Mouse (Mus musculus) adrenal gland (tissue): Measurements from ENCODE around the gene Serinc2.

Experiments used
- intact Hi-C: fragments of 180-260 bp; cut with DNase I; formaldehyde crosslinking; loops from one replicate; pipeline ENCODE4 v1.15.1; 2025
- long read RNA-seq, 2 experiments: library from polyadenylated mRNA; unstranded; transcript quantifications; one replicate each; pipeline ENCODE4 v2.0.0; 2020; ENCODE audit warnings: borderline replicate concordance in 1 of 2; ENCODE audit not compliant: insufficient replicate concordance in 1 of 2

Serinc2 gene
- long read RNA-seq, experiment 1, transcript Serinc2-201 (10 exons, 1,878 nt): major isoform, 5 of 8 reads
- long read RNA-seq, experiment 1, partial matches to known transcripts: 0 of 8 reads
- long read RNA-seq, experiment 1, other reads (novel, unspliced or antisense): 2 of 8 reads
- long read RNA-seq, experiment 2, partial matches to known transcripts: 1 of 6 reads
- long read RNA-seq, experiment 2, other reads (novel, unspliced or antisense): 2 of 6 reads

DNA sequence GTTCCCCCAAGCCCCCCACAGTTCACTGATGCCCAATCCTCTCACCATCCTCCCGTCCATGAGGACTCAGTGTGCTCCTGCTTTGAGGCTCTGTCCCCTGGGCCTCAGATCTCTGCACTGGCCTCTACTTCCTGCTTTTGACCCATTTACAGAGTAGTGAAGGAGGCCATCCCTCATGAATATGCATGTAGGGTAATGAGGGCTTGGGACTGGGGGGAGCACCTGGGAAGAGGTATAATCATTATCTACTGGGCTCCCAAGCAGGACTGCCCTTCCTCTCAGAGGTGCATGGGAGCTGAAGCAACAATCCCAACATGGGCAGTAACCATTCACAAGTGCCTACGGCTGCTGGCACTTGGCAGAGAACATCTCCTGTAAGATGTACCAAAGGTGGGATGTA is at the start of gene Serinc2:
TSS of gene Serinc2 (minus strand) at position 101 of the 400 bp plus-strand sequence.
- intact Hi-C loops: no loop called here

DNA sequence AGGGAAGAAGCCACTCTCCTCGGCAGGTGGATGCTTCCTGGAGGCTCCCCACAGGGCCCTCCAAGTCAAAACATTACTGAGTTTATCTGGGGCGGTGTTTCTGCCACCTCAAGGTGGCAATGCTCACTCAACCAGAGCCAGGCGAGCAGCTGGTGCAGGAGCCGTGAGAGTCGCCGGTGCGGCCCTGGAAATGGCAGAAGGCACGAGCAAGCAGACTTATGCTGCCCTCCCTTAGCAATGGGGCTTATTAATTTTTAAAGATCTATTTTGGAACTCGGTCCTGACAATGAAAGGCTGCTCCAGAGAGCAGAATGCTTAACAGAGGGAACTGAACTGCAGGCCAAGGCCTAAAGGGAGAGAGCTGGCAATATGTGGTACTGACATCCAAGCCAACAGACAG is 48.4 kb upstream of the Serinc2 start:
- intact Hi-C loops: no loop called here

DNA sequence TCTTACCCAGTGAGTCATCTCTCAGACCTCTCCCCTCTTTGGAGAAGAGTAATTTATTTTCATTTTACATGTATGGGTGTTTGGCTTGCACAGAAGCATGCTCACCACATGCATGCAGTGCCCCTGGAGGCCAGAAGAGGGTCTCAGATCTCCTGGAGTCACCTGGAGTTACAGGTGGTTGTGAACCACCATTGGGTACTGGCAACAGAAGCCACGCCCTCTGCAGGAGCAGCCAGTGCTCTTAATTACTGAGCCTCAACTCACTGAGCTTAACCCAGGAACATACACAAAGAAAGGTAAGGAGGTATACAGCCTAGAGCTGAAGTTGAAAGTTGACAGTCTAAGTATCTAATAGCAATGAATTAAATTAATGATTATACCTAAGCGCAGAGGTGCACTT is 46.4 kb upstream of the Serinc2 start:
- intact Hi-C loops: no loop called here

DNA sequence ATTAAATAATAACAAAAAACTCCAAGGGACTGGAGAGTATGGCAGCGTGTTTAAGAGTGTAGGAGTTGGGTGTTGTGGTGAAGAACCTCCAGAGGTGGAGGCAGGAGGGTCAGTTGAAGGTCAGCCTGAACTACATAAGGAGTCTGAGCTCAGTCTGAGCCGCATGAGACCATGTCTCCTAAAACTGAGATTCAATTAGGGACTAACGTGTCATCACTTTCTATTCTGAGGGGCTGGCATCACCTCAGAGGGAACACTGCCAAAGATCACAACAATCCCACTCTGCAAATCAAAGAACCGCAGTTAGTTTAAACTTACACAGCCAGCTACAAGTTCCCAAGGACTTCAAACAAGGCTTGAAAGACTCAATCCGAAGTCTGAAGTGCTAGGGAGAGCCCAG is 44.6 kb upstream of the Serinc2 start:
- intact Hi-C loops: no loop called here

DNA sequence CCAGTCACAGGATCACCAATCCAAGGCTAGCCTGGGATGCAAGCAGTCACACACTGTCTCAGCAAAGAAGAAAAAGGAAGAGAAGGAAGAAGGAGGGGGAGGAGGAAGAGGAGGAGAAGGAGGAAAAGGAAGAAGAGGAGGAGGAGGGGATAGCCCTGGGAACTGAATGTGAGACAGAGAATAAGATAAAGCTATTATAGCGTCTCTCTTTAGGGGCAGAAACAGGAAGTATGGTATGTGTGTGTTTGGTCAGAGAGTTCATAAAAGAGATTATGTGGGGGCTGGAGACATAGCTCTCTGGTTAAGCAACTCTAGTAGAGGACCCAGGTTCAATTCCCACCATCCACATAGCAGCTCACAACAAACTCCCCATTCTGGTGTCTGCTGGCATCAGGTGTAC is 44.2 kb upstream of the Serinc2 start:
- intact Hi-C loops: no loop called here

DNA sequence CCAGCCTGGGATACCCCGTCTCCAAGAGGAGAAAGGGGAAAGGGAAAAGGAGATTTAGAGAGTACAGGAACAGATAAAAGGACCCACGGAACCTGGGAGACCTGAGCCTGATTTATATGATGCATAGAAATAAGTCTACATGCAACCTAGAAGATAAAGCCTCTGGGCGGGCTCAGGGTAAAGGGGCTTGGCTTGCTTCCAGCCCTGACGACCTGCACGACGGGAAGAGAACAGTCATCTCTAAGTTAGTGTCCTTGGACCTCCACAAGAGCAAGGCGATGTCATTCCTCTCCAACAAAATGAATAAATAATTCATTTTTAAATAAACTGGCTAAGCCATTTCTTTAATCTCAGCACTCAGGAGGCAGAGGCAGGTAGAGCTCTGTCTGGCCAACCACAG is 43.6 kb upstream of the Serinc2 start:
- intact Hi-C loops: no loop called here

DNA sequence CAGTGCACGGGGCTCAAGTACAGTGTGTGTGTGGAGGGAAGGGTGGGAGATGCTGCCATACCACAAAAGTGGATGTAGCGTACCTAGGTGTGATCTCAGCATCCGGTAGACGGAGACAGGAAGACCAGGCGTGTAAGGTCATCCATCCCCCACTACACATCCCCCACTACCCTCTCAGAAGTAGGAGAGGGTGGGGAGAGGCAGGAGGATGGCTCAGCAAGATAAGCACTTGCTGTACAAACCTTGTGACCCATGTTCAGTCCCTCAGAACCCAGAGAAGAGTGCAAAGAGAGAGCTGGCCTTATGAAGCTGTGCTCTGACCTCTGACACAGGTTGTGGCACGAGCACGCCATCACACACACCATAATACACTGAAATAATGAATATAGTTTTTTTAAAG is 42.6 kb upstream of the Serinc2 start:
- intact Hi-C loops: no loop called here

DNA sequence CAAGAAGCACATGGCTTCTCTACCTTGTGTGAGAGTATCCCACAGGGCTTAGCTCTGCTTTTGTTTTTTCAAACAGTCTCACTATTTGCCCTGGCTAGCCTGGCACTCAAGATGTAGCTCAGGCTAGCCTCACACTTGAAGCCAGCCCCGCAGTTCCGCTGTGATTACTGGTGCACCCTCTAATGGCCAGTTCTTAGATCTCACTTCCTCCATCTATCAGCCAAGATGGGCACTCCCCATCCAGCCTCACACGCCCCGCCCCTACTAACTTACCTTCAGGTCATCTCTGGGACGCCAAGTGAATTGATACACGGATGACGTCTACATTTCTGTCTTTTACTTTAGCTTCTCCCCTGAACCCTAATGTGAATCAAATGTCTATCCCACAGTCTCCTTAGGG is 40.6 kb upstream of the Serinc2 start:
- intact Hi-C loops: no loop called here

DNA sequence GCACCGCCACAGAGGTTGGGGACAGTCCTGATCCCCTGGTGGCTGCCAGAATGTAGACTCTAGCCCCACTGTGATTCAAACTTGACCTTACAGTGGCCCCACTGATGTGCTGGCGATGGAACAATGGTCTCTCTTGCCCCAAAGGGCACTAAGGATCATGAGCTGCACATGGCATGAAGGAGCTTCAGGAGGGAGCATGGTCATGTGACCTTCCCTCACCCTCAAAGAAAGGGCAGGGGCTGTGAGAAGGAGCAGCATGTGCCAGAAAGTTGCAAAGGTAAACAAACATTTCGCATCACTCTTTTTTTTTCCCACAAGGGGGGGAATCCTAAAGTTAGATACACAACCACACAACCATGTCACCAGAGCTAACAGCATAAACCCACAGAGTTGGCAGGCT is 39.1 kb upstream of the Serinc2 start:
- intact Hi-C loops: no loop called here

DNA sequence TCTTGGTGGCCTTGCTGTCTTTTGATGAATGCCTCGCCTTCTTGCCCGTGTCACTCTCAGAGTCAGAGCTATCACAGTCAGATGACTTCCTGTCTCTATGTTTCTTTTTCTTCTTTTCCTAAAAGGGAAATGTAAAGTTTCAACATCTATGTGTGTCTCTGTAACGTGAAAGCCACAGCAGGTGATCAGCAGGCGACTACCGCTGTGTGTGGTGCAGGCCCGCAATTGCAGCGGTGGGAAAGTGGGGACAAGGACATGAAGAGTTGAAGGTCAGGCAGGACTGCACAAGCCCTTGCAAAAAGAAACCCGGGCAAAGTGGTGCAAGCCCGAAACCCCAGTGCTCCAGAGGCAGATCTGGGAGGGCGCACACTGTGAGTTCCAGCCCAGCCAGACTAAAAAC is 37.7 kb upstream of the Serinc2 start:
- intact Hi-C loops: no loop called here

DNA sequence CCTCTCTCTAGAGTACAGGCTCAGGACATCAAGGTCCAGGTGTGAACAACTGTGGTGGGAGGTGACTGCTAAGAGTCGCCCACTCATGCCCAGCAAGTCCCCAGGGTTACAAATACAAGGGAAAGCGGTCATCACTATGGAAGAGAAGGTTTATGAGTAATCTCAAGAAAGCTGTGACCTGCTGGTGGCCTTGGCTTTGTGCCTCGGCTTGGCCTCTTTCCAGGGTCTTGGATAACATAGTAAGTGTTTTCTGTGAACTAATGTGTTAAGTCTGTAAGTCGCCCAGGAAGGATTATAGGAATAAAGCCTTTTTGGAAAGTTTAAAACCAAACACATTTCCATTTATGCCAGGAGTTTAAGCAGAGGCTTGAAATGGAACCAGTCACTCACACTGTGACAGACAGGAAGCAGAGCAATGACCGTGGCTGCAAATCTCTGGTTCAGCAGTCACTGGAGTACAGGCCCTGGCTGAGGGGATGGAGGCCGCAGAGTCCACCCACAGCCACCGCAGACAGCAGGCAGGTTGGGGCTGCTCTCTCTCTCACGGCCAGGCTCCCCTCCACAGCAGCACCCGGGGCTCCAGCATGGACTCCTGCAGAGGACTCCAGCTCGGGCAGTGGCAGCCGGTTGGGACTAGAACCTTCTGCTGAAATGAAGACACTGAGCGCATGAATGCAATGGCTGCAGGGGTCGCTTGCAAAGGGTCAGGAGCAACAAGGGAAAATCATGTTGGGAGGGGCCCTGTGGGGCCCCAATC is 36.9 kb upstream of the Serinc2 start:
- intact Hi-C loops: no loop called here

DNA sequence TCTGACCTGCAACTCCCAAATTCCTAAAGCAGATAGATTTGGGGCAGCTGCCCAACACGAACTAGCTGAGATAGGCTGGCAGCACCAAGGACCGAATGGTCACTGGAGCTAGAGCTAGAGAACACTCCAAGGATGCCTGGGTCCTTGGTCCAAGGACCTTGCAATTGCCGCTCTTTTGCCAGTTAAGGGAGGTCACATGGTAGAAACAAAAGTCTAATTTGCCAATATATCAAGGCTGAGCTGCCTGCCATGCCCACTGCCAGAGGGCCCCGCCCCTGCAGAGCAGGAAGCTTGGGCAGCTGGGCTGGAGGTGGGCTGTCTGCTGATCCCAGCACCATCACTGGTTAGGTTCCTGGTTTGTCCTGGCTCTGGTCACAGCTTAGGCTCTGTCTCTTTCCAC is 34.5 kb upstream of the Serinc2 start:
- intact Hi-C loops: no loop called here

DNA sequence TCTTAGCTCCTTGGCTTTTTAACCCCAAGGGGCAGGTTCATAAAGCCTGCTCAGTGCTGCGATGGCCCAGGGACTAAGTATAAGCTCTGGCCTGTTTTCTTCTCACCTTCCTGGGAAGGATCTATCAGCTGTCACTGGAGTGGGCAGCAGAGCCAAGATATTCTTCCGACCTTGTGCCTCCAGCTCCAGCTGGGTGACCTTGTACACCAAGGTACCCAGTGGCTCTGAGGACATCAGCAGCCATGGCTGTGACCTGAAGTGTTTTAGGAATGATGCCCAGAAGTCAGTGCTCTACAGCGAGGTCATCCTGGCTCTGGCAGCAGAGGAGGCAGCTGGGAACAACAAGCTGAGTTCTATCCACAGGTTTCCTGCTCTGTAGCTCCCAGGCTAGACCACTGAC is 33.5 kb upstream of the Serinc2 start:
- intact Hi-C loops: no loop called here

DNA sequence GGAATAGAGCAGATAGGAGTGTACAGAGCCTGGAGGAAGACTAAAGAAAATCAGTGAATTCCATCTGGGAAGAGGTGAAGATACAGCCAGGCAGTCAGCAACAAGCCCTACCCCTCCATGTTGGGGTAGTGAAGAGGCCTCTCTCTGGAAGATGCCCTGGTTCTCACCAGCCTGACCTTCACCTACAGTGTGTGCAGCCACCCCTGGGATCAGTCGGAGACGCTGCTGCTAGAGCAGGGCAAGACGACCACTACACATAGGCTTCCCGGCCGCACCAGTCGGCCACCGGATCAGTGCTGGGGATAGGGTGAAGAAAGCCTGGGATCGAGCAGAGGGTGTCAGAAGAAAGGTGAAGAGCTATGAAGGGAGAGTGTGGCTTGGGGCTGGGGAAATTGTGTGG is 30.2 kb upstream of the Serinc2 start:
- intact Hi-C loops: no loop called here

DNA sequence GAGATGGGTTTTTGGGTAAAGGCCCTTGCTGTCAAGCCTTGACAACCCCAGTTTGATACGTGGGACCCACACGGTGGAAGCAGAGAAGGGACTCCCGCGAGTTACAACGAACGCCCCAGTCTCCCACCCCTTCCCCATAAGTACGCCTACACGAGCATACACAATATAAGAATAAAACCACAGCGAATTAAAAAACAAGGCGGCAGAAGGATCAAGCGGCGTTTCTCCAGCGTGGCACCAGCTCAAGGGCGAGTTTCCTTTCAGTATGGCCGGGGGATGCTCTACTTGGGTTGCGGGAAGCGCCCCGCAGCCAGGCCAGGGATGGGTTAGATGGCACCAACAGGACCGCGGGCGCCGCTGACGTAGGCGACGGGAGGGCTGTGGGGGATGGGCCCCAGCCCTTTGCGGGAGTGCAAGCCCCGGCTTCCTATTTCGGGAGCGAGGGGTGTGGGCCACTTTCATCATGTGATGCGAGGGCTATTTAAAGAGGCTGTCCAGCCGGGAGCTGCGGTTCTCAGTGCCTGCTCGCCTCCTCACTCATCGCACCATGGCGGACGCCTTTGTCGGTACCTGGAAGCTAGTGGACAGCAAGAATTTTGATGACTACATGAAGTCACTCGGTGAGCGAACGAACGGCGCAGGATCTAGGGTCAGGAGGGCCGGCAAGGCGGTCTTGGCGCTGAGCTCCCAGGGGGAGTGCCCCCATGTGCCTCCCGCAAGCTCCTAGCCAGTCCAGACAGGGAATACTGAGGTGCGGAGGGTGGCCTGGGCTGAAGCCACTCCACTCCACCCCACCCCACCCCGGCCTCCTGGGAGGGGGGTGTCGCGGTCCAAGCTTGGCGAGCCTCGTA is 29.5 kb upstream of the Serinc2 start, which contains the start of the genes Fabp3 and Gm10570:
TSS of gene Fabp3 (plus strand) at position 365 of the 851 bp plus-strand sequence.
TSS of gene Gm10570 (minus strand) at position 444 of the 851 bp plus-strand sequence.
- intact Hi-C loops: no loop called here

DNA sequence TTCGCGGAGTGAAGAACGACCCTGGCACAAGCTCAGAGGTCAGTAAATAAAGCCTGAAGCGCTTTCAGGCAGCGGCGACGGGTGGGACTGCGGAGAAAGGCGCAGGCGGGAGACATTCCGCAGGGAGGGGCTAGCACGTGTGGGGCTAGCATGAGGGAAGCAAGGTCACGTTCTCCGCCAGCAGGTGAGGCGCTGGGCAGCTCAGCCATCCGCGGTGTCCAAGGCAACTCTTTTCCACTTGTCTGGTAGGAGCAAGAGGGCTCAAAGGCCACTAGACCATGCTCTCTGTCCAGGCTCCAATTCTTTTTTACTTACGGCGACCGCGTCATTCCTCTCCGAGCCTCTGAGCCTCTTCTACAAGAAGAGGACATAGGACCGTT is 28.8 kb upstream of the Serinc2 start:
- intact Hi-C loops: no loop called here

DNA sequence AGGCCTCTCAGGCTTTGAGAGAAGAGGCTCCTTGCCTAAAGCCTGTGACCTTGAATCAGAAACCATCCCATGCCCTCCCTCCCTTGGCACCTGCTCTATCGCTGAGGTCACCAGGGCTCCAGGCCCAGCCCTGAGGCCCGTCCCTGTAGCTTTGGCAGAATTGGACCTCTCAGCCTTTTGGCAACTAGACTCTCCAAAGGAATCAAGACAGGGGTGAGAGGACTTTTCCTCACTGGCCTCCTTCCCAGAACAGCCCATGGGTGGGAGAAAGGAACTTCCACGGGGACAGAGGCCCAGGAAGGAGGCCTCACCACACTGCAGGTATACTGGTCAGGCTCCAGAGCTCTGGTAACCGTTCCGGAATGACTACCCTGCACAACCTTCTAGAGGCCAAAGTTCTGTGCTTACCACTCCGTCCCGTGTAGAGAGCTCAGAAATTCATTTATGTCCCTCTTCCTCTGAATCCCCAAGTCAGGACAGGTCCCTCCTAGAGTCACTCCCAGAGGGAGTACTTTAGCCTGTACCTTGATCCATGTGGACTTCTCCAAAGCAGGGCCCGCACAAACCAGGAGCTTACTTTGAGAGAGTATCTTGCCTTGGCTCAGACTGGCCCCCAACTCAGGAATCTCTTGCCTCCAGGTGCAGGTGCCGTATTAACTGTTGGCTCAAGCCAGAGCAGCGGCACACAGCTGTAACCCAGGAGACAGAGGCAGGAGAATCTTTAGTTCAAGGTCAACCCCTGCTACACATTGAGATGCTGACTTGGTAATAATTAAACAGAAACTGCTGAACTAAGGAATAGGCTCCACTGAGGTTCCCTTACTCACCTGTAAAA is 28.0 kb upstream of the Serinc2 start:
- intact Hi-C loops: no loop called here

DNA sequence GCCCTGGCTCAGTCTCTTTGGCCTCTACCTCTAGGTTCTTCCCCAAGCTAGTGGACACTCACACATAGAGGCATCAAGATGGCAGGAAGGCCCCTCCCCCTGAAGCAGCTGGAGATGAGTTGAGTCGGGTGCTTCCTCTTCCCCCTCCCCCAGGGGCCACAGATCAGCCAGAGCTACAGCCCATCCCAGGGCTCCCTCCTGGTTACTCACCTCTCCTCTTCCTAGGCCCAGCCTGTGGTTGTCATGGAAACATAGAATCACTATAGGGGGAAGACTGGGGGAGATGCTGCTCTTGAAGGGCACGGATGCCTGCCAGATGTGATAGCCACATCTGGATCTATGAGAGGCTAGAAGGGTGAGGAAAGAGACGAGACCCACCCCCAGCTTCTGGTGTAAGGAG is 25.7 kb upstream of the Serinc2 start:
- intact Hi-C loops: no loop called here

DNA sequence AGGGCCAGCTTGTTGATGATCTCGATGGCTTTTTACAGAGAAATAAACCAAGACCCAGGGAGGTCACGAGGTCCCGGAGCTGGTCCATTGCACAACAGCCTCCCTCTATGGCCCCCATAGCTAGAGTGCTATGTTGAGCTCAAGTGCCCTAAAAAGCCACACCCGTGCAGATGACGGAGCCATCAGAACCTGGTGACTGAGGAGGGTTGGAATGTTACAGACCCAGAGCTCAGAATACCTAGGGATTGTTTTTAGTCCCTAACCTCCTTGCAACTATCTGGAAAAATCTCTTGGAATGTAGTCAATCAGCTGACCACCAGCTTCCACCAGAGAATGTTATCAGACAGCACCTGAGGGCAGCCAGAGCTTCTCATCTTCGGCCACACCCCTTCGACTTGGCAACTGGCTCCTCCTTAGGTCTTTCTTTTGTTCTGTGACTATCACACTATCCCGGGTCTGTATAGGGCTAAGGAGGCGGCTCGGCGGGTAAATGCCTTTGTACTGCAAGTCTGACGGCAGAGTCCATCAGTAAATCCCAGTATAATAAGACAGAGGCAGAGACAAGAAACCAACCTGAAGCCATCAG is 23.4 kb upstream of the Serinc2 start:
- intact Hi-C loops: no loop called here

DNA sequence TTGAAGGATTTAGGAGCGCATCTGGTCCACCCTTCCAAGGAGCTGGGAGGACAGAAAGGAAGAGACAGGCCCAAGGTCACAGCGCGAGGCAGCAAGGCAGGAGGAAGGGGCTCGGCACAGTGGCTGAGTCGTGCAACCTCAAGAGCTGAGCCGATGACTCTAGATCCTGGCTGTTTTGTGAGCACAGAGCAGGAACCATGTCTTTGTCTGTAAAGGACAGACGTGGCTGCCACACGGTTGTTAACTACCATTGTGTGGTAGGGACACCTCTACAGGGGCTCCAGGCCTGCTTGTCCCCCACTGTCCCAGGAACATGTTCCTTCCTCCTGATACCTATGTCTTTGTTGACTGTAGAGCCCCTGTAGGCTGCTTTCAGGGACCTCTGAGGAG is 20.6 kb upstream of the Serinc2 start:
- intact Hi-C loops: no loop called here
